Mouse (Mus musculus) CH12.LX (cell line): ENCODE measurements at regions not wholly inside any gene's neighbourhood (a gene's known extent, or its start where the extent isn't known, plus 50 kb on each side); places are given as distances from the start of the nearest gene placed in this dataset.

Experiments
- DNase-seq: peaks from one replicate; pipeline ENCODE4 v3.0.0-alpha.2; 2013; ENCODE audit errors: extremely low read depth
- H3K27ac ChIP-seq: 2 replicates; pipeline ENCODE4 v1.5.1; 2012; ENCODE audit warnings: low read depth, mild to moderate bottlenecking, control low read depth, moderate library complexity; ENCODE audit not compliant: insufficient read depth
- H3K27me3 ChIP-seq: replicated peaks from 2 replicates; pipeline ENCODE3; 2012; ENCODE audit warnings: inconsistent platforms
- H3K36me3 ChIP-seq, 2 experiments: replicated peaks in 1 of 2; 2 replicates each; pipeline versions ENCODE3 to v1.6.1; 2012; ENCODE audit warnings: inconsistent platforms in 1 of 2, low read length in 1 of 2, mild to moderate bottlenecking in 1 of 2, mixed read lengths in 1 of 2, moderate library complexity in 1 of 2; ENCODE audit not compliant: control insufficient read depth in 1 of 2, insufficient read depth in 1 of 2
- H3K4me1 ChIP-seq, 2 experiments: 2 replicates each; pipeline ENCODE4 v1.6.1; 2012; ENCODE audit warnings: inconsistent platforms in 1 of 2, moderate library complexity in 1 of 2; ENCODE audit not compliant: insufficient read depth in 2 of 2, control insufficient read depth in 1 of 2
- H3K4me2 ChIP-seq: 2 replicates; pipeline ENCODE4 v1.6.1; 2012; ENCODE audit warnings: low read depth, mild to moderate bottlenecking, control low read depth; ENCODE audit not compliant: poor library complexity, insufficient read depth, severe bottlenecking
- H3K4me3 ChIP-seq, 3 experiments: fragments of 150-350 bp in 1 of 3; sonication (generic) in 1 of 3; replicated peaks in 1 of 3; 2 replicates each; pipeline versions ENCODE3 to v1.5.1; 2011 to 2012; ENCODE audit warnings: low read depth in 2 of 3, low read length in 2 of 3, mild to moderate bottlenecking in 2 of 3, moderate library complexity in 2 of 3, control low read depth in 1 of 3, improper control_type of control experiment in 1 of 3, inconsistent platforms in 1 of 3, mixed read lengths in 1 of 3; ENCODE audit not compliant: poor library complexity in 1 of 3
- H3K79me2 ChIP-seq: replicated peaks from 2 replicates; pipeline ENCODE4 v1.6.1; 2012; ENCODE audit warnings: mild to moderate bottlenecking, moderate library complexity; ENCODE audit not compliant: control insufficient read depth, poor library complexity, insufficient read depth, severe bottlenecking; ENCODE audit errors: extremely low read depth
- H3K9ac ChIP-seq: 2 replicates; pipeline ENCODE4 v1.6.1; 2012; ENCODE audit warnings: low read depth, mild to moderate bottlenecking, control low read depth, moderate library complexity; ENCODE audit not compliant: insufficient read depth
- H3K9me3 ChIP-seq: replicated peaks from 2 replicates; pipeline ENCODE3; 2012; ENCODE audit warnings: low read length, inconsistent platforms, mixed read lengths
- CHD2 ChIP-seq: IDR thresholded peaks from 2 replicates; pipeline ENCODE4 v1.6.1; 2011; ENCODE audit warnings: low read length, improper control_type of control experiment
- CTCF ChIP-seq, 2 experiments: IDR thresholded peaks in 1 of 2; conservative IDR thresholded peaks in 1 of 2; 2 replicates each; pipeline ENCODE4 v1.5.1; 2011 to 2012; ENCODE audit warnings: low read depth in 2 of 2, low read length in 2 of 2, improper control_type of control experiment in 1 of 2, inconsistent platforms in 1 of 2, mild to moderate bottlenecking in 1 of 2, moderate library complexity in 1 of 2
- ELF1 ChIP-seq: IDR thresholded peaks from 2 replicates; pipeline ENCODE4 v1.6.1; 2014; ENCODE audit warnings: low read depth, mild to moderate bottlenecking, inconsistent platforms, low read length, improper control_type of control experiment
- EP300 ChIP-seq: IDR thresholded peaks from 2 replicates; pipeline ENCODE4 v1.6.1; 2011; ENCODE audit warnings: low read length, improper control_type of control experiment
- GABPA ChIP-seq: IDR thresholded peaks from 2 replicates; pipeline ENCODE4 v1.6.1; 2012; ENCODE audit warnings: low read depth, low read length, improper control_type of control experiment, inconsistent platforms; ENCODE audit not compliant: insufficient replicate concordance
- HCFC1 ChIP-seq: IDR thresholded peaks from 2 replicates; pipeline ENCODE4 v1.6.1; 2012; ENCODE audit warnings: low read depth, mild to moderate bottlenecking, inconsistent platforms, low read length, improper control_type of control experiment
- IRF4 ChIP-seq: IDR thresholded peaks from 2 replicates; pipeline ENCODE4 v1.6.1; 2014; ENCODE audit warnings: low read depth, mild to moderate bottlenecking, inconsistent platforms, low read length, improper control_type of control experiment
- JUND ChIP-seq: conservative IDR thresholded peaks from 2 replicates; pipeline ENCODE4 v1.6.1; 2011; ENCODE audit warnings: low read depth, low read length, improper control_type of control experiment
- KAT2A ChIP-seq: IDR thresholded peaks from 2 replicates; pipeline ENCODE4 v1.6.1; 2012; ENCODE audit warnings: low read length, improper control_type of control experiment, inconsistent platforms; ENCODE audit not compliant: insufficient replicate concordance
- MAX ChIP-seq: IDR thresholded peaks from 2 replicates; pipeline ENCODE4 v1.6.1; 2011; ENCODE audit warnings: low read length, improper control_type of control experiment
- MAZ ChIP-seq: IDR thresholded peaks from 2 replicates; pipeline ENCODE4 v1.6.1; 2012; ENCODE audit warnings: low read depth, mild to moderate bottlenecking, inconsistent platforms, low read length, improper control_type of control experiment, moderate library complexity
- MEF2A ChIP-seq: IDR thresholded peaks from 2 replicates; pipeline ENCODE4 v1.6.1; 2014; ENCODE audit warnings: low read depth, mild to moderate bottlenecking, inconsistent platforms, low read length, improper control_type of control experiment, borderline replicate concordance
- MYC ChIP-seq: IDR thresholded peaks from 2 replicates; pipeline ENCODE4 v1.6.1; 2011; ENCODE audit warnings: low read depth, mild to moderate bottlenecking, improper control_type of control experiment, low read length
- NELFE ChIP-seq: IDR thresholded peaks from 2 replicates; pipeline ENCODE4 v1.6.1; 2011; ENCODE audit warnings: low read depth, low read length, improper control_type of control experiment
- NRF1 ChIP-seq: IDR thresholded peaks from 2 replicates; pipeline ENCODE4 v1.6.1; 2014; ENCODE audit warnings: low read depth, mild to moderate bottlenecking, inconsistent platforms, low read length, improper control_type of control experiment, moderate library complexity
- POLR2A ChIP-seq: IDR thresholded peaks from 2 replicates; pipeline ENCODE4 v1.6.1; 2011; ENCODE audit warnings: low read depth, mild to moderate bottlenecking, improper control_type of control experiment, low read length
- POLR2AphosphoS2 ChIP-seq: IDR thresholded peaks from 2 replicates; pipeline ENCODE4 v1.6.1; 2011; ENCODE audit warnings: low read depth, low read length, improper control_type of control experiment
- RCOR1 ChIP-seq: conservative IDR thresholded peaks from 2 replicates; pipeline ENCODE4 v1.6.1; 2012; ENCODE audit warnings: low read depth, mild to moderate bottlenecking, inconsistent platforms, low read length, improper control_type of control experiment
- SIN3A ChIP-seq: IDR thresholded peaks from 2 replicates; pipeline ENCODE4 v1.6.1; 2012; ENCODE audit warnings: low read length, improper control_type of control experiment, inconsistent platforms
- TBP ChIP-seq: conservative IDR thresholded peaks from 2 replicates; pipeline ENCODE4 v1.6.1; 2011; ENCODE audit warnings: low read depth, low read length, improper control_type of control experiment
- UBTF ChIP-seq: IDR thresholded peaks from 2 replicates; pipeline ENCODE4 v1.6.1; 2012; ENCODE audit warnings: low read depth, mild to moderate bottlenecking, inconsistent platforms, low read length, improper control_type of control experiment, moderate library complexity
- USF1 ChIP-seq: IDR thresholded peaks from 2 replicates; pipeline ENCODE4 v1.6.1; 2014; ENCODE audit warnings: low read depth, mild to moderate bottlenecking, inconsistent platforms, low read length, improper control_type of control experiment
- ZC3H11A ChIP-seq: IDR thresholded peaks from 2 replicates; pipeline ENCODE4 v1.6.1; 2012; ENCODE audit warnings: low read depth, mild to moderate bottlenecking, inconsistent platforms, low read length, improper control_type of control experiment
- ZKSCAN1 ChIP-seq: IDR thresholded peaks from 2 replicates; pipeline ENCODE4 v1.6.1; 2012; ENCODE audit warnings: low read depth, inconsistent platforms, low read length, improper control_type of control experiment, borderline replicate concordance
- ZMIZ1 ChIP-seq: IDR thresholded peaks from 2 replicates; pipeline ENCODE4 v1.6.1; 2012; ENCODE audit warnings: low read depth, mild to moderate bottlenecking, inconsistent platforms, low read length, improper control_type of control experiment
- ZNF384 ChIP-seq: IDR thresholded peaks from 2 replicates; pipeline ENCODE4 v1.6.1; 2012; ENCODE audit warnings: low read depth, low read length, improper control_type of control experiment, inconsistent platforms
- dilution Hi-C: fragments of 300-500 bp; cut with MboI; formaldehyde crosslinking; loops from 2 replicates; pipeline ENCODE4 v1.14.3; 2020; ENCODE audit warnings: low sequenced_read_pairs; ENCODE audit not compliant: extremely low pct_unique_long_range_greater_than_20kb, extremely low pct_ligation_motif_present
- in situ Hi-C: fragments of 300-500 bp; cut with MboI; formaldehyde crosslinking; loops from 3 replicates; pipeline ENCODE4 v1.14.3; 2019; ENCODE audit warnings: low sequenced_read_pairs, low pct_ligation_motif_present, low pct_unique_long_range_greater_than_20kb, mixed read lengths

DNA sequence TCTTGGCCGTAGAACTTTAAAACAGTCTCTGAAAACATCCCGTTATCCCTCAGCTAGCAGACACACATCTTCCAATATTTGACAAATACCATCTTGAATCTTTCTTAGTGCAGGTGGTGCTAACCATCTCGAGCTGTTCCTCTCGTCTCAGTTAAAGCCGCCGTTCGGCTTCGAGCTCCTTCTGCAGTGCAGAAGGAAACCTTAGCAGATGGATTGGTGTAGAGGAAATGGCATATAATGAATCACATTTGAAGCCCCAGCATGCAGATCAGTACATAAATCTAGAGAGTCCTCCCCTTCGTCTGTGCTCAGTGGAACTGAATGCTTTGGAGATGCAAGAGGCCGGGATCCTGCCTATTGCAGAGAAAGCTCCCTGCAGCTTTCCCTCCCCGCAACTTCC is 83.5 kb upstream of the Tle4 start:
- no peak for DNase-seq
- Histone ChIP-seq H3K4me2 (no peak overlapping the region), H3K9me3 (no peaks in the 10 kb centered on the region), H3K27me3 (no peaks in the 10 kb centered on the region), H3K27ac (no peak overlapping the region), H3K4me1 (no peaks in the 10 kb centered on the region), H3K4me3 (no peak overlapping the region), H3K79me2 (no peaks in the 10 kb centered on the region), H3K9ac (no peak overlapping the region), H3K36me3 (no peaks in the 10 kb centered on the region)
- in situ Hi-C loops (loop anchor here (25.0 kb wide), 1 partner anchor 594 kb away; no protein-coding TSS in a partner anchor), dilution Hi-C loops (no loop called here)
- TF ChIP-seq SIN3A (no peak), JUND (no peak), ZC3H11A (no peak), GABPA (no peak), UBTF (no peak), CHD2 (no peak), MAZ (no peak), IRF4 (no peak), EP300 (no peak), ZNF384 (no peak), MAX (no peak), MEF2A (no peak), POLR2A (no peak), ELF1 (no peak), USF1 (no peak), POLR2AphosphoS2 (no peak), TBP (no peak)

DNA sequence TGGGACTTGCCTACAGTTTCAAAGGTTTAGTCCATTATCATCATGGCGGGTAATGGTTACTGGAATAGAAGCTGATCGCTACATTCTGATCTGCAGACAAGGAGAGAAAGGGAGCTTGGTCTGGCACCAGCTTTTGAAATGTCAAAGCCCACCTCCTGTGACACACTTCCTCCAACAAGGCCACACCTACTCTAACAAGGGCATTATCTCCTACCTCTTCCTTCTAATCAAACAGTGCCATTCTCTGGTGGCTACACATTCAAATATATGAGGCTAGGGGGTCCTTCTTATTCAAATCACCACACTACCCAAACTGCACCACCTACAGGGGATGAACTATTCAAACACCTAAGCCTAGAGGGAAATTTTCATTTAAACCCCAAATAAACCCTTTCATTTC is 81.9 kb upstream of the Tle4 start:
- Histone ChIP-seq H3K27me3 (no peaks in the 10 kb centered on the region), H3K9me3 (no peaks in the 10 kb centered on the region), H3K4me2 (no peak overlapping the region), H3K4me3 (no peak overlapping the region), H3K9ac (no peak overlapping the region), H3K79me2 (no peaks in the 10 kb centered on the region), H3K36me3 (no peaks in the 10 kb centered on the region), H3K4me1 (no peaks in the 10 kb centered on the region), H3K27ac (no peak overlapping the region)
- dilution Hi-C loops (no loop called here), in situ Hi-C loops (loop anchor here (25.0 kb wide), 1 partner anchor 592 kb away; no protein-coding TSS in a partner anchor)
- TF ChIP-seq ZKSCAN1 (no peak), ZNF384 (no peak), TBP (no peak), RCOR1 (no peak), CTCF (conservative IDR thresholded peaks at IDR 0.05 in 1 of 2, IDR thresholded peaks at IDR 0.05 in 1 of 2; ENCODE audit: low read depth in 2 of 2, low read length in 2 of 2) (no peak), GABPA (no peak), USF1 (no peak), KAT2A (no peak), IRF4 (no peak), SIN3A (no peak), HCFC1 (no peak), MAZ (no peak), NRF1 (no peak), ZC3H11A (no peak), MYC (no peak), NELFE (no peak), POLR2A (no peak), ZMIZ1 (no peak)
- no peak for DNase-seq
